Mouse (Mus musculus): Measurements from ENCODE around the gene Rex1bd.

Gene Rex1bd

GRCm38 (mm10) chr8:70501820-70502529, 4.6 kb downstream of the Rex1bd start:
- DNase-seq = no peak

GRCm38 (mm10) chr8:70500386-70501301, 5.9 kb downstream of the Rex1bd start:
- DNase-seq = no peak

- no peak for DNase-seq
Observed at GRCm38 (mm10) chr8:70495771-70496062, 10.8 kb downstream of the Rex1bd start.

GRCm38 (mm10) chr8:70495001-70495770, 11.4 kb downstream of the Rex1bd start:
- no peak for DNase-seq

- DNase-seq = no peak
Observed at GRCm38 (mm10) chr8:70494416-70494945, 12.1 kb downstream of the Rex1bd start.

- no peak for DNase-seq
Observed at GRCm38 (mm10) chr8:70493692-70494415, 12.7 kb downstream of the Rex1bd start.

GRCm38 (mm10) chr8:70492664-70493640, 13.6 kb downstream of the Rex1bd start, which contains the start of gene Crlf1:
Gene Crlf1 (plus strand): TSS chr8:70493158.
- DNase-seq = no peak

- DNase-seq = no peak
Observed at GRCm38 (mm10) chr8:70490880-70491495, 15.6 kb downstream of the Rex1bd start.

- DNase-seq = no peak
Observed at GRCm38 (mm10) chr8:70490061-70490879, 16.3 kb downstream of the Rex1bd start.

GRCm38 (mm10) chr8:70489576-70489975, 17.0 kb downstream of the Rex1bd start:
- no peak for DNase-seq

GRCm38 (mm10) chr8:70488931-70489470, 17.6 kb downstream of the Rex1bd start:
- DNase-seq = no peak

GRCm38 (mm10) chr8:70487993-70488796, 18.4 kb downstream of the Rex1bd start:
- no peak for DNase-seq

GRCm38 (mm10) chr8:70486941-70487520, 19.5 kb downstream of the Rex1bd start, which contains the start of gene Tmem59l:
Gene Tmem59l (minus strand): TSS chr8:70487358.
- DNase-seq = peak; percentile 66

GRCm38 (mm10) chr8:70486191-70486681, 20.3 kb downstream of the Rex1bd start:
- DNase-seq = no peak

GRCm38 (mm10) chr8:70482943-70483342, 23.6 kb downstream of the Rex1bd start:
- DNase-seq = no peak

- no peak for DNase-seq
Observed at GRCm38 (mm10) chr8:70481908-70482307, 24.6 kb downstream of the Rex1bd start.

- no peak for DNase-seq
Observed at GRCm38 (mm10) chr8:70477269-70477982, 29.1 kb downstream of the Rex1bd start.

Data from right cerebral cortex, postnatal 14 days (tissue).